Mouse (Mus musculus) embryo, embryonic 11.5 days (tissue): ENCODE measurements around the gene Grk6.

ENCODE experiments used
- DNase-seq: peaks from one replicate; pipeline ENCODE4 v3.0.0-alpha.2; 2012; ENCODE audit warnings: low read depth, low spot score

Grk6 gene

GRCm38 (mm10) chr13:55444937-55445315, at the start of gene Grk6:
TSS of gene Grk6 (plus strand) at chr13:55445072.
- DNase-seq, result peak; percentile 97

- no peak for DNase-seq
Measured at GRCm38 (mm10) chr13:55398088-55398487, 46.8 kb upstream of the Grk6 start, which contains the start of gene Slc34a1. TSS of gene Slc34a1 (plus strand) at chr13:55398187.

GRCm38 (mm10) chr13:55399300-55400038, 45.4 kb upstream of the Grk6 start:
- DNase-seq, result no peak

- no peak for DNase-seq
Measured at GRCm38 (mm10) chr13:55400039-55400346, 44.9 kb upstream of the Grk6 start.

- no peak for DNase-seq
Measured at GRCm38 (mm10) chr13:55403266-55403665, 41.6 kb upstream of the Grk6 start.

GRCm38 (mm10) chr13:55403935-55404852, 40.7 kb upstream of the Grk6 start:
- DNase-seq, result no peak

- DNase-seq, result peak; percentile 77
Measured at GRCm38 (mm10) chr13:55404853-55405782, 39.8 kb upstream of the Grk6 start.

- DNase-seq, result no peak
Measured at GRCm38 (mm10) chr13:55405783-55406390, 39.0 kb upstream of the Grk6 start.

GRCm38 (mm10) chr13:55407341-55407740, 37.5 kb upstream of the Grk6 start:
- no peak for DNase-seq

- no peak for DNase-seq
Measured at GRCm38 (mm10) chr13:55408546-55409120, 36.2 kb upstream of the Grk6 start.

- no peak for DNase-seq
Measured at GRCm38 (mm10) chr13:55411826-55412225, 33.0 kb upstream of the Grk6 start.

- no peak for DNase-seq
Measured at GRCm38 (mm10) chr13:55412643-55413307, 32.1 kb upstream of the Grk6 start.

- no peak for DNase-seq
Measured at GRCm38 (mm10) chr13:55413333-55413732, 31.5 kb upstream of the Grk6 start.

GRCm38 (mm10) chr13:55414743-55415380, 30.0 kb upstream of the Grk6 start, which contains the start of gene Pfn3:
TSS of gene Pfn3 (minus strand) at chr13:55415232.
- peak; percentile 59 for DNase-seq

GRCm38 (mm10) chr13:55418004-55418403, 26.9 kb upstream of the Grk6 start:
- DNase-seq, result peak; percentile 62

- DNase-seq, result no peak
Measured at GRCm38 (mm10) chr13:55419142-55419541, 25.7 kb upstream of the Grk6 start.

- DNase-seq, result no peak
Measured at GRCm38 (mm10) chr13:55420018-55420932, 24.6 kb upstream of the Grk6 start.

GRCm38 (mm10) chr13:55420933-55421800, 23.7 kb upstream of the Grk6 start:
- no peak for DNase-seq
